Mouse (Mus musculus) neural tube, embryonic 14.5 days (tissue): Measurements from ENCODE around the gene Rpl36a. TPM values are rescaled to one million over a fixed set of nuclear protein-coding genes. Genes with fewer than 3 reads are reported as not detected.
A peak's percentile ranks its signal among the peaks of the same experiment; 100 is the strongest.

Experiments
- ATAC-seq: fragments of 200-750 bp; cut with Nextera tagmentation; 2 replicates; pipeline ENCODE4 v1.8.0; 2017; ENCODE audit warnings: low read depth, mild to moderate bottlenecking, moderate TSS enrichment, moderate library complexity
- H3K27ac ChIP-seq: fragments of 300-500 bp; sonication (generic); 2 replicates; pipeline ENCODE4 v1.5.1; 2014; ENCODE audit warnings: low read depth, mild to moderate bottlenecking, control low read depth, low read length, moderate library complexity, mixed read lengths
- H3K27me3 ChIP-seq: fragments of 300-500 bp; sonication (generic); 2 replicates; pipeline ENCODE4 v1.6.1; 2014; ENCODE audit warnings: low read length; ENCODE audit not compliant: control insufficient read depth, insufficient read depth
- H3K36me3 ChIP-seq: fragments of 300-500 bp; sonication (generic); 2 replicates; pipeline ENCODE4 v1.6.1; 2014; ENCODE audit warnings: low read length, mixed read lengths; ENCODE audit not compliant: control insufficient read depth, insufficient read depth
- H3K4me1 ChIP-seq: fragments of 300-500 bp; sonication (generic); 2 replicates; pipeline ENCODE4 v1.6.1; 2014; ENCODE audit warnings: low read length; ENCODE audit not compliant: control insufficient read depth, insufficient read depth
- H3K4me2 ChIP-seq: fragments of 300-500 bp; sonication (generic); 2 replicates; pipeline ENCODE4 v1.6.1; 2014; ENCODE audit warnings: mild to moderate bottlenecking, low read depth, low read length, control low read depth
- H3K4me3 ChIP-seq: fragments of 300-500 bp; sonication (generic); 2 replicates; pipeline ENCODE4 v1.5.1; 2014; ENCODE audit warnings: low read depth, low read length, control low read depth, mixed read lengths
- H3K9ac ChIP-seq: fragments of 300-500 bp; sonication (generic); replicated peaks from 2 replicates; pipeline ENCODE4 v1.6.1; 2014; ENCODE audit warnings: low read depth, mild to moderate bottlenecking, control low read depth, low read length, mixed read lengths
- H3K9me3 ChIP-seq: fragments of 300-500 bp; sonication (generic); 2 replicates; pipeline ENCODE4 v1.6.1; 2016; ENCODE audit warnings: low read length; ENCODE audit not compliant: control insufficient read depth
- WGBS: fragments of 180-500 bp; shearing (Covaris S2); extraction: QIAGEN DNeasy Blood & Tissue Kit; methylation state at CpG from one replicate; pipeline ENCODE4 v1.1.7; 2014; 5-methylcytosine and 5-hydroxymethylcytosine counted together
- polyA plus RNA-seq: library from polyadenylated mRNA; unstranded; fragments of >200 nt; fragmentation: Nextera tagmentation; extraction: Ambion mirVana; gene quantifications from 2 replicates; pipeline ENCODE4 v1.2.1, GENCODE M21; 2014

Gene Rpl36a
- polyA plus RNA-seq, 1 experiment from 2014 or later, result 181 TPM

DNA sequence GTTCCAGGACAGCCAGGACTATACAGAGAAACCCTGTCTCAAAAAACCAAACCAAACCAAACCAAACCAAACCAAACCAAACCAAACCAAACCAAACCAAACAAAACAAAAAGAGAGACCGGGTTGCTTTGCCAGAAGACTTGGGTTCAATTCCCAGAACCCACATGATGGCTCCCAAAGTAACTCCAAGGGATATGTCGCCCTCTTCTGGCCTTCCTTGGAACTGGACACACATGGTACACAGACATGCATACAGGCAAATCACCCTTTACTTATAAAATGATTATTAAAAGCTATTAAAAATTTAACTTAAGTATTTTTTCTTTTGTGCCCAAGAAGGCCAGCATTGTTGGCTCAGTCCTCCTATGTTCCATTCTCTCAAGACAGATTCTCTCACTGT is 28.9 kb downstream of the Rpl36a start:
- ATAC-seq, result no peak
- Histone ChIP-seq H3K36me3 (no peaks in the 10 kb centered on the region), H3K4me1 (no peaks in the 10 kb centered on the region), H3K4me3 (no peak overlapping the region), H3K9me3 (no peaks in the 10 kb centered on the region), H3K27me3 (no peaks in the 10 kb centered on the region), H3K27ac (no peak overlapping the region), H3K4me2 (no peak overlapping the region), H3K9ac (no peak overlapping the region)
- WGBS, result 62% methylated on average over 2 of the region's 2 CpGs

DNA sequence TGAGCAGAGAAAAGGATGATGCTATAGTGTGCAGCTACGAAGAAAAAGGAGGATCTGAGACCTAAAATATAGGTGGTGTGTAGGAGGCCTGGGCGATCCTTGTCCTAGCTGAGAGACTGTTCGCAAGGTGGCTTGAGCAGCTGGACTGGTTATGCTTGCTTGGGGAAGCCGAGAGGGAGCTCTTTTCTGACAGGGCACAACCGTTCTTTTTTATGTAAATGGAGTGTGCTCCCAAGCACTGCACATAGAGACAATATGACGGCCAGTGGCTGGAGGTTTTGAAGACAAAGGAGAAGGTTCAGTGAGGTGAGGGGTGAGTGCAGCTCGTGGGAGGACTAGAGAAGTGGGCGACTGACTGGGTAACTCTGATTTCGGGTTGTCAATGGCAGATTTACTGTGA is 34.2 kb downstream of the Rpl36a start:
- 28% methylated on average over 9 of the region's 9 CpGs for WGBS
- peak; percentile 55; the same call in 1 of the 2 replicates for ATAC-seq

DNA sequence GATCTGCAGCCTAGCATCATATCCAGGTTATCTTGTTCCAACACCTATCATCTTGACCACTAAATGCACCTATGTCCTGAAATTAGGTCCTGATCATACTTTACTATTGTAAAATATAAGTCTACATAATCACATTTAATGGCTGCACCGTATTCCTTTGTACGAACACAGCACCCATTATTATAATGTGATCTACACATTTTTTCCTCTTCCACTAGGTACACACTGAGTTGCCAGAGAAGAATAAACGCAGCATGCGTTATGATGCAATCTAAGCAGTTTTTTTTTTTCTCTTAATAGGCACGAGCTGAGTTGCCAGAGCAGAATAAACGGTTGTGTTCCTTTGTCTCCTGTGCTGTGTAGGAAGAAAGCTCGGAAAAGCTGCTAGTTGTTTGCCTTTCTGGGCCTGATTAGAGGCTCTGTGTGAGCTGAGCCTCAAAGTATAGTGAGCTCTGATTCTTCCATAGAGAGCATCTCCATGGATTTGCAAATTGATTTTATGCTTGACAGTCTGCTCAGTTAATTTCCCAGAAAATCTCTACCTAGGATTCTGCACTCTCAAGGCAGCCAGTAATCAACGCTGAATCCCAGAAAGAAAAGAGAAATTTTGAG is 34.9 kb downstream of the Rpl36a start:
- H3K9ac ChIP-seq, result 0 out of 2 replicates have a peak overlapping the region, but pooled peaks have one; percentile 16
- H3K9me3 ChIP-seq, result no peaks in the 10 kb centered on the region
- H3K4me1 ChIP-seq, result no peaks in the 10 kb centered on the region
- peak; percentile 75 for ATAC-seq
- no peak overlapping the region for H3K4me2 ChIP-seq
- H3K27ac ChIP-seq, result peak overlapping the region; percentile 71
- no peak overlapping the region for H3K4me3 ChIP-seq
- no peaks in the 10 kb centered on the region for H3K36me3 ChIP-seq
- no peaks in the 10 kb centered on the region for H3K27me3 ChIP-seq
- 25% methylated on average over 8 of the region's 8 CpGs for WGBS

More for the DNA sequence above, 34.2 kb downstream of the Rpl36a start:
- Histone ChIP-seq H3K4me3 (no peak overlapping the region), H3K4me2 (no peak overlapping the region), H3K36me3 (no peaks in the 10 kb centered on the region), H3K9me3 (no peaks in the 10 kb centered on the region), H3K27me3 (no peaks in the 10 kb centered on the region), H3K9ac (no peak overlapping the region), H3K27ac (peak overlapping the region; percentile 71), H3K4me1 (no peaks in the 10 kb centered on the region)

DNA sequence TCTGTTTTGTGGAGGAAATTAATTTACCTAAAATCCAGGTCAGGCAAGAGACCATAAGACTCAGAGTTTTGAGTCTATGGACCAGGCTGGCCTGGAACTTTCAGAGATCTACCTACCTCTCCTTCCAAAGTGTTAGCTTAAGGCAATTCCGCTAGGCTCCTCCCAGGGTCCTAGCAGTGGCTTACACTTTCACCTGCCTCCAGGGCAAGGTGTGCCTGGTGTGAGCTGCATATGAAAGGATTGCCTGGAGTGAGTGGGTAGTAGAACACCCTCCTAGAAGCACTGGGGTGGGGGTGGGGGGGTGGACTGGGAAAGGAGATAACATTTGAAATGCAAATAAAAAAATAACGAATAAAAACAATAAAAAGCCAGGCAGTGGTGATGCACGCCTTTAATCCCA is 36.2 kb downstream of the Rpl36a start:
- H3K36me3 ChIP-seq, result no peaks in the 10 kb centered on the region
- H3K9me3 ChIP-seq, result no peaks in the 10 kb centered on the region
- no peak overlapping the region for H3K9ac ChIP-seq
- H3K4me1 ChIP-seq, result no peaks in the 10 kb centered on the region
- no peak for ATAC-seq
- no peak overlapping the region for H3K4me3 ChIP-seq
- H3K27ac ChIP-seq, result no peak overlapping the region
- WGBS, result 86% methylated on average over 3 of the region's 3 CpGs
- no peaks in the 10 kb centered on the region for H3K27me3 ChIP-seq
- H3K4me2 ChIP-seq, result no peak overlapping the region

- no peak for ATAC-seq
- Histone ChIP-seq H3K9me3 (no peaks in the 10 kb centered on the region), H3K27ac (no peak overlapping the region), H3K4me1 (no peaks in the 10 kb centered on the region), H3K27me3 (no peaks in the 10 kb centered on the region), H3K9ac (no peak overlapping the region), H3K4me2 (no peak overlapping the region), H3K4me3 (no peak overlapping the region), H3K36me3 (no peaks in the 10 kb centered on the region)
- 92% methylated on average over 4 of the region's 4 CpGs for WGBS
These were observed 37.9 kb downstream of the Rpl36a start for GRCm38 (mm10) chrX:134623350-134623749.

DNA sequence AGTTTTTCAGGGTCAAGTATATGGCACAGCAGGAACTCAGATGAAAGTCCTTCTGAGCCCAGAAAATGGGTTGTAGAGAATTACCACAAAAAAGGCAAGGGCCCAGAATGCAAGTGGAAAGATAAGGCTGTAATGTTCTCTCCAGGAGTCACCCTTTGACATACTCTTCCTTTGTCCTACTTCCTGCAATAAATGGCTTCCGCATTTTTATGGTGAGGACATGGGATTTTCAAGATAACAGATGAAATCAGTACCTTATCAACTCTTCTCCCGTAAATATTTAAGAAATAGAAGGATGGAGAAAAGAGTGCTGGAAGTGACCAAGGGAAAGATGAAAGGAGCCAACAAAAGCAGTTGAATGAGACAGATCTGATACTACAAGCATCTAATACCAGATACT is 42.7 kb downstream of the Rpl36a start:
- no peak overlapping the region for H3K27ac ChIP-seq
- H3K27me3 ChIP-seq, result no peaks in the 10 kb centered on the region
- ATAC-seq, result no peak
- 86% methylated on average over 2 of the region's 2 CpGs for WGBS
- no peaks in the 10 kb centered on the region for H3K9me3 ChIP-seq
- no peaks in the 10 kb centered on the region for H3K4me1 ChIP-seq
- H3K4me3 ChIP-seq, result no peak overlapping the region
- H3K4me2 ChIP-seq, result no peak overlapping the region
- no peak overlapping the region for H3K9ac ChIP-seq
- no peaks in the 10 kb centered on the region for H3K36me3 ChIP-seq

- WGBS, result 87% methylated on average over 5 of the region's 5 CpGs
- ATAC-seq, result no peak
- Histone ChIP-seq H3K9me3 (no peaks in the 10 kb centered on the region), H3K4me2 (no peak overlapping the region), H3K27ac (no peak overlapping the region), H3K4me3 (no peak overlapping the region), H3K4me1 (no peaks in the 10 kb centered on the region), H3K36me3 (no peaks in the 10 kb centered on the region), H3K9ac (no peak overlapping the region), H3K27me3 (no peaks in the 10 kb centered on the region)
These were observed 47.3 kb downstream of the Rpl36a start for GRCm38 (mm10) chrX:134632710-134633109.

GRCm38 (mm10) chrX:134635111-134635510 is 49.7 kb downstream of the Rpl36a start:
- Histone ChIP-seq H3K4me3 (no peak overlapping the region), H3K9me3 (no peaks in the 10 kb centered on the region), H3K36me3 (no peaks in the 10 kb centered on the region), H3K27ac (no peak overlapping the region), H3K9ac (no peak overlapping the region), H3K27me3 (no peaks in the 10 kb centered on the region), H3K4me1 (no peaks in the 10 kb centered on the region), H3K4me2 (no peak overlapping the region)
- WGBS, result 55% methylated on average over 3 of the region's 3 CpGs
- no peak for ATAC-seq

GRCm38 (mm10) chrX:134635860-134636259 is 50.4 kb downstream of the Rpl36a start:
- Histone ChIP-seq H3K4me3 (no peak overlapping the region), H3K9ac (no peak overlapping the region), H3K4me1 (no peaks in the 10 kb centered on the region), H3K9me3 (no peaks in the 10 kb centered on the region), H3K27me3 (no peaks in the 10 kb centered on the region), H3K27ac (no peak overlapping the region), H3K4me2 (no peak overlapping the region), H3K36me3 (no peaks in the 10 kb centered on the region)
- 78% methylated on average over 3 of the region's 3 CpGs for WGBS
- ATAC-seq, result no peak
